Mouse (Mus musculus): ENCODE data around the gene Gabrd. TPM values are rescaled to one million over a fixed set of nuclear protein-coding genes. Genes with fewer than 3 reads are reported as not detected.
"Not testable (repeated sequence)": the region's sequence is repeated elsewhere in the genome, so short reads cannot be mapped to it uniquely, and the experiment has no call there.

Gabrd gene
- under 1 TPM in 3 of 4 experiments, not detected in 1; 0.17 to 0.40 (median 0.24) TPM for total RNA-seq (2022)

GRCm38 (mm10) chr4:155397511-155398221 lies at the start of gene Gabrd:
Gene Gabrd (minus strand): TSS chr4:155398112.
- no peak for DNase-seq

- no peak for DNase-seq
Observed at GRCm38 (mm10) chr4:155442808-155443207, 44.9 kb upstream of the Gabrd start.

GRCm38 (mm10) chr4:155433993-155434392 lies 36.1 kb upstream of the Gabrd start:
- DNase-seq = no peak

- no peak for DNase-seq
Observed at GRCm38 (mm10) chr4:155432358-155432757, 34.4 kb upstream of the Gabrd start.

- DNase-seq = no peak
Observed at GRCm38 (mm10) chr4:155429202-155429601, 31.3 kb upstream of the Gabrd start.

- no peak for DNase-seq
Observed at GRCm38 (mm10) chr4:155428442-155428841, 30.5 kb upstream of the Gabrd start.

- no peak for DNase-seq
Observed at GRCm38 (mm10) chr4:155426272-155426671, 28.4 kb upstream of the Gabrd start.

GRCm38 (mm10) chr4:155423988-155424387 lies 26.1 kb upstream of the Gabrd start:
- no peak for DNase-seq

GRCm38 (mm10) chr4:155421412-155422370 lies 23.8 kb upstream of the Gabrd start:
- not testable (repeated sequence) for DNase-seq

- DNase-seq = no peak
Observed at GRCm38 (mm10) chr4:155420137-155420536, 22.2 kb upstream of the Gabrd start.

- DNase-seq = no peak
Observed at GRCm38 (mm10) chr4:155414656-155415235, 16.8 kb upstream of the Gabrd start.

GRCm38 (mm10) chr4:155413641-155414335 lies 15.9 kb upstream of the Gabrd start:
- DNase-seq = no peak

- no peak for DNase-seq
Observed at GRCm38 (mm10) chr4:155412124-155412523, 14.2 kb upstream of the Gabrd start.

- peak; percentile 65 for DNase-seq
Observed at GRCm38 (mm10) chr4:155409058-155409776, 11.3 kb upstream of the Gabrd start, which contains the start of gene Cfap74. Gene Cfap74 (plus strand): TSS chr4:155409190.

GRCm38 (mm10) chr4:155408695-155409057 lies 10.8 kb upstream of the Gabrd start:
- no peak for DNase-seq

- no peak for DNase-seq
Observed at GRCm38 (mm10) chr4:155402489-155402888, 4.6 kb upstream of the Gabrd start.

- DNase-seq = no peak
Observed at GRCm38 (mm10) chr4:155401121-155401520, 3.2 kb upstream of the Gabrd start.

GRCm38 (mm10) chr4:155398222-155398540 lies 269 bp upstream of the Gabrd start:
- DNase-seq = no peak

- DNase-seq = no peak
Observed at GRCm38 (mm10) chr4:155396751-155397150, 1.2 kb downstream of the Gabrd start.

- DNase-seq = no peak
Observed at GRCm38 (mm10) chr4:155395471-155395870, 2.4 kb downstream of the Gabrd start.

GRCm38 (mm10) chr4:155387166-155387565 lies 10.7 kb downstream of the Gabrd start:
- no peak for DNase-seq

- DNase-seq = no peak
Observed at GRCm38 (mm10) chr4:155383326-155383725, 14.6 kb downstream of the Gabrd start.
